ENCODE assay signal across 11 mouse cellular contexts in the genomic region with DNA sequence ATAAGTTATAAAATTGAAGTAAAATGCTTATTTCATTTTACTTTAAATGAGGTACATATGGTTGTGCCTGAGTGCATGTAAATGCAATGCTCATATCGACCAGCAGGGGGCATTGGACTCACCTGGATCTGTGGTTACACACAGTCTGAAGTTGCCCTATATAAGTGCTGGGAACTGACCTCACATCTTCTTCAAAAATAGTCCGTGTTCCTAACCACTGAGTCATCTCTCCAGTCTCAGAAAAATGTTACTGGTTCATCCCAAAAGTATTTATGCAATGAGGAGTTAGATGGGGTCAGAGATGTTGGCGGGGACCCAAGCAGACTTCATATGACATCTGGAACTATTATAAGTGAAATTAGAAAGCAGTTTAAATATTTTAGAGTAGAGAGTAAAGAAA. TPM values are rescaled to one million over a fixed set of nuclear protein-coding genes. Genes with fewer than 3 reads are reported as not detected.
DNase-seq lines count a peak whose midpoint lies in the region; ATAC-seq and TF ChIP-seq lines count a peak whose summit lies in the region.
"Had no signal": no experiment of that assay in that cellular context is flagged by ENCODE, and none has a peak within 500 bp of the region (broad histone marks: within the 10 kb centered on the region; RNA-seq: fewer than 3 reads in every experiment).

No protein-coding gene starts in this region.

- no peak overlapping the region for H3K9ac ChIP-seq in liver, adult 2 months (ENCODE audit: low read depth, low read length)
- H3K9ac ChIP-seq in liver, embryonic 11.5 days (ENCODE audit: low read depth, low read length), result no peak overlapping the region
- H3K9ac ChIP-seq: embryonic facial prominence, embryonic 13.5 days; liver, embryonic 15.5 days; stomach, embryonic 15.5 days had no signal

- 43% methylated on average over 3 of the region's 3 CpGs for WGBS in liver, adult 2 months
- WGBS in liver, embryonic 11.5 days, result 39% methylated on average over 3 of the region's 3 CpGs
- 52% methylated on average over 3 of the region's 3 CpGs for WGBS in thymus, adult 2 months

- TF ChIP-seq CTCF in liver, adult 2 months (IDR thresholded peaks at IDR 0.05; ENCODE audit: low read depth, low read length), result peak; percentile 60
- no peak for TF ChIP-seq CTCF in thymus, adult 2 months (IDR thresholded peaks at IDR 0.05; ENCODE audit: borderline replicate concordance, control insufficient read depth, extremely low read depth, insufficient read depth, low read length, poor library complexity)

- H3K36me3 ChIP-seq in liver, adult 2 months (ENCODE audit: control insufficient read depth, insufficient read depth, low read length), result no peaks in the 10 kb centered on the region
- no peaks in the 10 kb centered on the region for H3K36me3 ChIP-seq in liver, embryonic 11.5 days (ENCODE audit: control insufficient read depth, insufficient read depth, low read length)
- no peaks in the 10 kb centered on the region for H3K36me3 ChIP-seq in thymus, adult 2 months (ENCODE audit: control insufficient read depth, insufficient read depth, low read length)
- H3K36me3 ChIP-seq: embryonic facial prominence, embryonic 13.5 days; liver, embryonic 15.5 days; stomach, embryonic 15.5 days had no signal

- no peak for ATAC-seq in liver, embryonic 11.5 days (replicated peaks; ENCODE audit: low FRiP score)

- H3K9me3 ChIP-seq in liver, embryonic 11.5 days (ENCODE audit: control insufficient read depth, low read length), result no peaks in the 10 kb centered on the region
- H3K9me3 ChIP-seq: embryonic facial prominence, embryonic 13.5 days; liver, embryonic 15.5 days; stomach, embryonic 15.5 days had no signal

- TF ChIP-seq POLR2A in liver, adult 2 months (IDR thresholded peaks at IDR 0.05; ENCODE audit: extremely low read depth, insufficient read depth, low read length), result no peak
- TF ChIP-seq POLR2A in thymus, adult 2 months (IDR thresholded peaks at IDR 0.05; ENCODE audit: control insufficient read depth, extremely low read depth, insufficient read depth, low read length, poor library complexity), result no peak

- peak; percentile 50 for DNase-seq in liver, adult 2 months (ENCODE audit: extremely low read depth, low read depth, low spot score)
- no peak for DNase-seq in liver, embryonic 11.5 days (ENCODE audit: low spot score)
- DNase-seq in ZHBTc4 (ENCODE audit: low read depth, low spot score), result peak; percentile 53
- DNase-seq in kidney, postnatal 14 days, result peak; percentile 46
- peak; percentile 66 for DNase-seq in thymus, adult 2 months
- DNase-seq in left cerebral cortex, adult 9 months (ENCODE audit: low spot score in 2 of 2), result no peak
- DNase-seq in ovary, postnatal 14 days (ENCODE audit: low spot score), result no peak
- DNase-seq in frontal cortex, postnatal 14 days (ENCODE audit: low spot score in 2 of 2), result no peak

- no peak overlapping the region for H3K27ac ChIP-seq in liver, adult 2 months (replicated peaks; ENCODE audit: insufficient read depth, low read depth, low read length)
- no peak overlapping the region for H3K27ac ChIP-seq in liver, embryonic 11.5 days (ENCODE audit: low read depth, low read length)
- no peak overlapping the region for H3K27ac ChIP-seq in thymus, adult 2 months (ENCODE audit: control insufficient read depth, insufficient read depth, low read length)
- H3K27ac ChIP-seq: embryonic facial prominence, embryonic 13.5 days; liver, embryonic 15.5 days; stomach, embryonic 15.5 days had no signal

- no peaks in the 10 kb centered on the region for H3K4me1 ChIP-seq in liver, adult 2 months (ENCODE audit: control insufficient read depth, insufficient read depth, low read length)
- H3K4me1 ChIP-seq in liver, embryonic 11.5 days (replicated peaks; ENCODE audit: control insufficient read depth, insufficient read depth, low read length), result no peaks in the 10 kb centered on the region
- H3K4me1 ChIP-seq in thymus, adult 2 months (replicated peaks; ENCODE audit: control insufficient read depth, insufficient read depth, low read length), result no peaks in the 10 kb centered on the region; the same call in 1 of the 2 replicates
- H3K4me1 ChIP-seq: liver, embryonic 15.5 days; stomach, embryonic 15.5 days had no signal

- H3K4me2 ChIP-seq in liver, embryonic 11.5 days, result no peak overlapping the region
- H3K4me2 ChIP-seq: embryonic facial prominence, embryonic 13.5 days; liver, embryonic 15.5 days; stomach, embryonic 15.5 days had no signal

- H3K27me3 ChIP-seq in liver, adult 2 months (ENCODE audit: control insufficient read depth, insufficient read depth, low read length), result no peaks in the 10 kb centered on the region
- no peaks in the 10 kb centered on the region for H3K27me3 ChIP-seq in liver, embryonic 11.5 days (replicated peaks; ENCODE audit: control insufficient read depth, insufficient read depth, low read length)
- no peaks in the 10 kb centered on the region for H3K27me3 ChIP-seq in thymus, adult 2 months (ENCODE audit: control insufficient read depth, insufficient read depth, low read length)
- H3K27me3 ChIP-seq: embryonic facial prominence, embryonic 13.5 days; liver, embryonic 15.5 days; stomach, embryonic 15.5 days had no signal

- no peak overlapping the region for H3K4me3 ChIP-seq in liver, adult 2 months (ENCODE audit: insufficient read depth, low read depth, low read length)
- H3K4me3 ChIP-seq in liver, embryonic 11.5 days (ENCODE audit: low read depth, low read length), result no peak overlapping the region
- H3K4me3 ChIP-seq in thymus, adult 2 months (ENCODE audit: control insufficient read depth, insufficient read depth, low read length), result no peak overlapping the region
- H3K4me3 ChIP-seq: embryonic facial prominence, embryonic 13.5 days; liver, embryonic 15.5 days; stomach, embryonic 15.5 days had no signal

- no peaks in the 10 kb centered on the region for H3K79me2 ChIP-seq in liver, adult 2 months (ENCODE audit: control insufficient read depth, insufficient read depth, low read length)

RNA-seq across cellular contexts. Expression of a gene that starts 25.4 kb away (rescaled TPM):
- total RNA-seq in liver, adult 2 months (2014; rRNA removed), result 3.0 and 4.3 TPM in 2 replicates
- polyA plus RNA-seq in liver, adult 2 months (2012; rRNA removed), result 2.7 and 3.3 TPM in 2 replicates
- 0.62 and 0.95 TPM in 2 replicates for polyA plus RNA-seq in liver, embryonic 11.5 days (2014; fragmentation: Nextera tagmentation; extraction: Ambion mirVana)
- 16.1 and 33.1 TPM in 2 replicates for polyA plus RNA-seq in thymus, adult 2 months (2012; rRNA removed)

Comparison
In these comparisons a context has a peak if more than half of its experiments do, and no peak if none do; other contexts are left out.
1. DNase-seq: peak in liver, adult 2 months (single experiment), ZHBTc4 (single experiment), kidney, postnatal 14 days (single experiment) and thymus, adult 2 months (single experiment); none in liver, embryonic 11.5 days (single experiment), left cerebral cortex, adult 9 months (0 of 2), ovary, postnatal 14 days (single experiment) and frontal cortex, postnatal 14 days (0 of 2).